In genomic region chr1:182539023-182539940, GRCm38 (mm10) we compare ENCODE assay signal across 1 mouse cellular context.
TF ChIP-seq lines count a peak whose summit lies in the region.

No protein-coding gene starts in this region.

TF ChIP-seq in CH12.LX, 34 proteins besides CTCF, POLR2A, EP300 and RAD21 (continued from another document):
- 0 out of 2 replicates have a peak, but pooled peaks have one; percentile 32 for TF ChIP-seq MEF2A (IDR thresholded peaks at IDR 0.05; ENCODE audit: borderline replicate concordance, low read depth, low read length)
- TF ChIP-seq NRF1 (IDR thresholded peaks at IDR 0.05; ENCODE audit: low read depth, low read length) = peak; percentile 61
- peak; percentile 79 for TF ChIP-seq ZNF384 (IDR thresholded peaks at IDR 0.05; ENCODE audit: low read depth, low read length)
- 0 out of 2 replicates have a peak, but pooled peaks have one; percentile 35 for TF ChIP-seq TBP (conservative IDR thresholded peaks at IDR 0.05; ENCODE audit: low read depth, low read length)
- TF ChIP-seq E2F4 (IDR thresholded peaks at IDR 0.05; ENCODE audit: insufficient replicate concordance, low read depth, low read length) = no peak
- TF ChIP-seq ZC3H11A (IDR thresholded peaks at IDR 0.05; ENCODE audit: low read depth, low read length) = peak; percentile 83
- TF ChIP-seq ZKSCAN1 (IDR thresholded peaks at IDR 0.05; ENCODE audit: borderline replicate concordance, low read depth, low read length) = no peak
- peak; percentile 25; the same call in 1 of the 2 replicates for TF ChIP-seq MXI1 (IDR thresholded peaks at IDR 0.05; ENCODE audit: low read depth, low read length)
- peak; percentile 90 for TF ChIP-seq JUND (conservative IDR thresholded peaks at IDR 0.05; ENCODE audit: low read depth, low read length)
- TF ChIP-seq BHLHE40 (IDR thresholded peaks at IDR 0.05; ENCODE audit: low read depth, low read length) = peak; percentile 49
- no peak for TF ChIP-seq ETS1 (conservative IDR thresholded peaks at IDR 0.05; ENCODE audit: low read depth, low read length)
- TF ChIP-seq CHD1 (IDR thresholded peaks at IDR 0.05; ENCODE audit: low read depth, low read length) = no peak
- TF ChIP-seq POLR2AphosphoS2 (IDR thresholded peaks at IDR 0.05; ENCODE audit: low read depth, low read length) = no peak
- peak; percentile 62 for TF ChIP-seq HCFC1 (IDR thresholded peaks at IDR 0.05; ENCODE audit: low read depth, low read length)
